Mouse (Mus musculus) myocyte (in vitro differentiated cells): ENCODE measurements around the gene Olfr159.

ENCODE experiments used
- POLR2A ChIP-seq: IDR thresholded peaks from one replicate; pipeline ENCODE4 v1.6.1; 2011; ENCODE audit warnings: low read depth, mild to moderate bottlenecking, control low read depth, moderate library complexity; ENCODE audit not compliant: insufficient read length
- REST ChIP-seq: IDR thresholded peaks from one replicate; pipeline ENCODE4 v1.6.1; 2011; ENCODE audit warnings: mild to moderate bottlenecking, control low read depth, moderate library complexity; ENCODE audit not compliant: insufficient read depth, insufficient read length
- USF1 ChIP-seq: IDR thresholded peaks from one replicate; pipeline ENCODE4 v1.6.1; 2011; ENCODE audit warnings: low read depth, mild to moderate bottlenecking, control low read depth, moderate library complexity

DNA sequence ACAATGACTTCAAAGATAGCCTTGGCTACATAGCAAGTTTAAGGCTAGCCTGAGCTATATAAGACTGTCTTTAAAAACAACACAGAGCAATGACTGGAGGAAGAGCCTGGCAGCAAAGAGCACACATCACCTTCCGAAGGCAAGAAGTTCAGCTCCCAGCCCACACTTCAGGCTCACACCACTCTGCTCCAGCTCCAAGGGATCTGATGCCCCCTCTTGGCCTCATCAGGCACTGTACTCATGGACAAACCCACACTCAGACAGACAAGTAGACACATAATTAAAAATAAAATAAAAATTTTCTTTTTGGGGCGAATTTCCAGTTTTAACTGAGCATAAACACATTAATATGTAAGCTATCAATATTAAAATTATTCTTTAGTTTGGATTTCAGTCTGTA, 9.5 kb downstream of the Olfr159 start:
- TF ChIP-seq USF1 (no peak), POLR2A (no peak), REST (no peak)
